Mouse (Mus musculus): ENCODE results near the gene Dtnb.
A peak's percentile ranks its signal among the peaks of the same experiment; 100 is the strongest.

The Dtnb gene

DNA sequence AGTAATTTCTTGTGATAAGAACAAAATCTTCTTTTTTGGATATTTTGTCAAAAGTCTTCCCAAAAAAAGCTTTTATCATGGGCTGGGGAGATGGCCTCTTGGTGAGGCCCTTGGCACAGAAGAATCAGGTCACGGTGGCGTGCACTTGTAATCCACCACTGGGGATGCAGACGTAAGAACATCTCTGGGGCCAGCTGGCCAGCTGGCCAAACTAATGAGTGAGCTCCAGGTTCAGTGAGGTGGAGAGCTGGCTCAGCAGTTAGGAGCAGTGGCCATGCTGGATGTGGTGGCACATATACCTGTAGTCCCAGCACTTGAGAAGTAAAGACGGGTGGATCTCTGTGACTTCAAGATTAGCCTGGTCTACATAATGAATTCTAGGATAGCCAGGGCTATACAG lies 196.2 kb downstream of the Dtnb start:
- TF ChIP-seq CTCF (conservative IDR thresholded peaks at IDR 0.05; ENCODE audit: low read length), result no peak
- Histone ChIP-seq H3K9me3 (ENCODE audit: low read length) (no peaks in the 10 kb centered on the region), H3K36me3 (ENCODE audit: insufficient read depth, low read length) (peaks cover 15% of the 10 kb centered on the region), H3K4me1 (replicated peaks; ENCODE audit: low read depth, low read length) (0 out of 2 replicates have a peak, but pooled peaks cover 3% of the 10 kb centered on the region), H3K27me3 (ENCODE audit: insufficient read depth, low read length) (no peaks in the 10 kb centered on the region), H3K4me3 (replicated peaks; ENCODE audit: low read length) (no peak overlapping the region)

DNA sequence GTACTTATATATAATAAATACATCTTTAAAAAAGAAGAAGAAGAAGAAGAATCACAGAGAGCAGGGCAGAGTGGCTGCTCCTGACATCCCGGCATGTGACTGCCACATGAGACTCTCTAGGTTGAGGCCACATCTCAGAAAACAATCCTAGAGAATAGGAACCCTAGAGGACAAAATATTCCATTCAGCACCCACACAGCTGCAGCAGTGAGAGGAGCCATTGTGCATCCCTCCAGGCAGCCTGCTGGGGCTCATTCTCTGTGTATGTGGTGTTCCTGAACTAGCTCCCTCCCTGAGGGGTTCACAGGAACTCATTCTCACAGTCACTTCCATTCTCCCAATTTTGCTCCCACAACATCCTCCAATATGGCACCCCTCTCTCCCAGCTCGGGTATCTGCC lies 198.4 kb downstream of the Dtnb start:
- no peak for TF ChIP-seq CTCF (conservative IDR thresholded peaks at IDR 0.05; ENCODE audit: low read length)
- TF ChIP-seq NANOG (IDR thresholded peaks at IDR 0.05; ENCODE audit: borderline replicate concordance, low read length), result no peak
- no peak for TF ChIP-seq POU5F1 (IDR thresholded peaks at IDR 0.05; ENCODE audit: borderline replicate concordance, low read length)

DNA sequence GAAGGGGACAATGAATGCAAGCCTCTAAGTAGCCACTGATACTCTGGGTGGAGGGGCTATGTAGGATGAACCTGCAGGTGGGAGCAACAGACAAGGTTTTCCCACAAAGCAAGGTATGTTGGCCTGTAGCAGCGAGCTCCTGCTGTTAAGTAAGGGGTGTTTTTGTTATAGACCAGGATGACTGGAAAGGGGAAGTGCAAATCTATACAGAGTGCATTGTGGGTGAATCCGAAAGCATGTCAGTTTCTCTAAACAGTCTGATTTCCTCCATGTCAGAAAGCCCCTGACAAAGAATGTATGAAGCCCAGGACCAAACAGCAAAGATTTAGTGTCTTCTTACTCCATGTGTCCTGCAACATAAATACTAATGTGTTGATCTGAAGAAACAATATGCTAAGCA lies 198.9 kb downstream of the Dtnb start:
- H3K27me3 ChIP-seq (ENCODE audit: insufficient read depth, low read length), result no peaks in the 10 kb centered on the region
- H3K4me1 ChIP-seq (replicated peaks; ENCODE audit: low read depth, low read length), result peaks cover 9% of the 10 kb centered on the region
- TF ChIP-seq NANOG (IDR thresholded peaks at IDR 0.05; ENCODE audit: borderline replicate concordance, low read length) (no peak), CTCF (conservative IDR thresholded peaks at IDR 0.05; ENCODE audit: low read length) (no peak), POU5F1 (IDR thresholded peaks at IDR 0.05; ENCODE audit: borderline replicate concordance, low read length) (no peak)
- H3K4me3 ChIP-seq (replicated peaks; ENCODE audit: low read length), result no peak overlapping the region
- no peaks in the 10 kb centered on the region for H3K9me3 ChIP-seq (ENCODE audit: low read length)
- peaks cover 30% of the 10 kb centered on the region for H3K36me3 ChIP-seq (ENCODE audit: insufficient read depth, low read length)

More for the DNA sequence above, 198.4 kb downstream of the Dtnb start:
- peaks cover 25% of the 10 kb centered on the region for H3K36me3 ChIP-seq (ENCODE audit: insufficient read depth, low read length)
- peaks cover 4% of the 10 kb centered on the region; the same call in 1 of the 2 replicates for H3K4me1 ChIP-seq (replicated peaks; ENCODE audit: low read depth, low read length)
- no peaks in the 10 kb centered on the region for H3K9me3 ChIP-seq (ENCODE audit: low read length)
- no peak overlapping the region for H3K4me3 ChIP-seq (replicated peaks; ENCODE audit: low read length)
- H3K27me3 ChIP-seq (ENCODE audit: insufficient read depth, low read length), result no peaks in the 10 kb centered on the region

DNA sequence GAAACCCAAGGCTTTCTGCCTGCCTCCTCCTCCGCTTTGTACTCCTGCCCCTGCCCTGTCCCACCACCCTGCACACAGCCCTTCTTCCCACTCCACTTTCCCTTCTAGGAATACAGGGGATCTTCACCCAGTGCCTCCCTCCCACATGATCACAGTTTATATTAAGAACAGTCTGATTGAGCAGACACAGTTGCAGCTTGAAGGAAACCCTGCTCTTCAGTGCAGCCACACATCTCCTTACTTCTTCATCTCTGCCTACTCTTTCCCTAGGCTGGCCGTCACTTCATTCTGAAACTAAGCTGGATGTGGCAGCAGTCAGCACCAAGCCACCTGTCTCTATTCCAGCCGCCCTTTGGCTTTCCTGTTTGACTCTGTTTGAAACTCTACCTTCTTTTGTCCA lies 201.5 kb downstream of the Dtnb start:
- no peaks in the 10 kb centered on the region for H3K9me3 ChIP-seq (ENCODE audit: low read length)
- H3K36me3 ChIP-seq (ENCODE audit: insufficient read depth, low read length), result peaks cover 35% of the 10 kb centered on the region
- TF ChIP-seq NANOG (IDR thresholded peaks at IDR 0.05; ENCODE audit: borderline replicate concordance, low read length) (no peak), POU5F1 (IDR thresholded peaks at IDR 0.05; ENCODE audit: borderline replicate concordance, low read length) (no peak), CTCF (conservative IDR thresholded peaks at IDR 0.05; ENCODE audit: low read length) (no peak)
- no peak overlapping the region for H3K4me3 ChIP-seq (replicated peaks; ENCODE audit: low read length)
- H3K27me3 ChIP-seq (ENCODE audit: insufficient read depth, low read length), result no peaks in the 10 kb centered on the region
- peaks cover 33% of the 10 kb centered on the region for H3K4me1 ChIP-seq (replicated peaks; ENCODE audit: low read depth, low read length)

DNA sequence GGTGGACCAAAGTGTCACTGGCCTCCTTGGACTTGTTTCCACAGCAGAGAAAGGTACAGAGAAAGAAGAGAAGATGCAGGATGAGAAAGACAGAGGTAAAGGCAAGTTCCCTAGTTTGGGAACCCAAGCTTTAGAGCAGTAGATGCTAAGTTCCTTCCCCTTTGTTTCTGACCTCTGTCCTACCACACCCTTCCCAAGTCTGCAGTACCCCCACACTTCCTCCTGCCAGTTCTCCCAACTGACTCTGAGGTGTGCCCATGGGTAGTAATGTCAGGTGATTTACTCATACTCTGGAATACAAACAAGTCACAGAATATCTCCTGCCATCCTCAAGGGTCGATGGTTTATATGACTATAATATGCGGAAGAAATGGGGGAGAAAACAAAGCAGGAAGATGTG lies 203.8 kb downstream of the Dtnb start:
- H3K27me3 ChIP-seq (ENCODE audit: insufficient read depth, low read length), result no peaks in the 10 kb centered on the region
- no peak overlapping the region for H3K4me3 ChIP-seq (replicated peaks; ENCODE audit: low read length)
- peaks cover 53% of the 10 kb centered on the region for H3K4me1 ChIP-seq (replicated peaks; ENCODE audit: low read depth, low read length)
- peaks cover 42% of the 10 kb centered on the region for H3K36me3 ChIP-seq (ENCODE audit: insufficient read depth, low read length)
- TF ChIP-seq POU5F1 (IDR thresholded peaks at IDR 0.05; ENCODE audit: borderline replicate concordance, low read length) (no peak), CTCF (conservative IDR thresholded peaks at IDR 0.05; ENCODE audit: low read length) (no peak), NANOG (IDR thresholded peaks at IDR 0.05; ENCODE audit: borderline replicate concordance, low read length) (no peak)
- no peaks in the 10 kb centered on the region for H3K9me3 ChIP-seq (ENCODE audit: low read length)

DNA sequence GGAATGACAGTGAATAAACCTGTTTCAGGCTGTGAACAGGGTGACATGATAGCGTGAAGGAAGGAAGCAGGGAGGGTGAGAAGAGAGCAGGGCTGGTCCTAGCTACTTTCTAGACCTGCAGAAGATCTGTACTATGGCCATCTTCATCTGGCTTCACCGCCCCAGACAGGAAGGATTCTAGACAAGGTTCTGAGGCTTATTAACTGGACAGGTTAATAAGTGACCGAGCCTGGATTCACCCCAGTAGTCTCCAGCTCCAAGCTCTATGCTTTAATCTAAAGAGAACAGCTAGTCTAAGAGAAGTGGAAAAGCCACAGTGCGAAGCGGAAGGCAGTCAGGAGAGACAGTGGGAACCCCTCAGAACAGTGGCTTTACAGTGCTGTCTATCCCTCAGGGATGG lies 205.5 kb downstream of the Dtnb start:
- no peaks in the 10 kb centered on the region for H3K27me3 ChIP-seq (ENCODE audit: insufficient read depth, low read length)
- H3K4me3 ChIP-seq (replicated peaks; ENCODE audit: low read length), result no peak overlapping the region
- H3K36me3 ChIP-seq (ENCODE audit: insufficient read depth, low read length), result peaks cover 38% of the 10 kb centered on the region
- H3K9me3 ChIP-seq (ENCODE audit: low read length), result no peaks in the 10 kb centered on the region
- peaks cover 69% of the 10 kb centered on the region for H3K4me1 ChIP-seq (replicated peaks; ENCODE audit: low read depth, low read length)
- TF ChIP-seq CTCF (conservative IDR thresholded peaks at IDR 0.05; ENCODE audit: low read length), result no peak
- no peak for TF ChIP-seq POU5F1 (IDR thresholded peaks at IDR 0.05; ENCODE audit: borderline replicate concordance, low read length)
- TF ChIP-seq NANOG (IDR thresholded peaks at IDR 0.05; ENCODE audit: borderline replicate concordance, low read length), result no peak

DNA sequence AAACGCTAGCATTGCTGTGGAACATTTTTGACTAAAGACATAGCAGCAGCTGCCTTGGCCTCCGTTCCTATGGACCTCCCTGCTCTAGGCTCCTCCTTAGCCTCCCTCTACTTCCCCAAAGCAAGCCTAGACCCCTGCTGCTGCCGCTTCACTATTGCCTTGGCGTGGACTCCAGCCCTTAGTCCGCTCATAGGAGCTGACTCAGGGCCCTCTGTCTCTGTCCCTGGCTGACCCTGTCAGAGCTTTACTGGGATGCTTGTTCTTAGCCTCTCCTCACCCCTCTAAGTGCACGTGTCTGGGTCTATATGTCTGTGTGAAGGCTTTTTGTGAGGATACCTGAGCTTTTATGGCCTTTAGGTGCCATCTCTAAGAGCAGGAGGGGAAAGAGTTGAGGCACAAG lies 206.1 kb downstream of the Dtnb start:
- Histone ChIP-seq H3K4me1 (replicated peaks; ENCODE audit: low read depth, low read length) (peaks cover 75% of the 10 kb centered on the region), H3K9me3 (ENCODE audit: low read length) (no peaks in the 10 kb centered on the region), H3K27me3 (ENCODE audit: insufficient read depth, low read length) (no peaks in the 10 kb centered on the region), H3K4me3 (replicated peaks; ENCODE audit: low read length) (no peak overlapping the region), H3K36me3 (ENCODE audit: insufficient read depth, low read length) (peaks cover 32% of the 10 kb centered on the region)
- no peak for TF ChIP-seq NANOG (IDR thresholded peaks at IDR 0.05; ENCODE audit: borderline replicate concordance, low read length)
- no peak for TF ChIP-seq CTCF (conservative IDR thresholded peaks at IDR 0.05; ENCODE audit: low read length)
- TF ChIP-seq POU5F1 (IDR thresholded peaks at IDR 0.05; ENCODE audit: borderline replicate concordance, low read length), result no peak

DNA sequence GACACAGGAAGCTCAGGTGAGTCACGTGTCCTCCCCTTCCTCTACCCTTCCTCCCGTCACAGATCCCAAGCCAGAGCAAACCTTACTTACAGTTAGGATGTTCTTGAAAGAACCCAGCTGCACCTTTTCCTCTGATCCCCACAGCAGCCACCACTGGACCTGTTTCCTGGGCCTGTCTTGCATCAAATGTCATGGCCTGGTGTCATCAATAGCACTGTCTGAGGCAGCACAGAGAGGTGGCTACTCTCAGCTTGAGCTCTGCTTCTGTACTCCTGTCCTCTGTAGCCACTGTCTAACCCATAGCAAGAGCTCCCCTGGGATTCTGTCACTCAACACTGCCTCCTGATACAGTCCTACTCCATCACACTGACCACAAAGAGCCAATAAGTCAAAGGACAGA lies 207.5 kb downstream of the Dtnb start:
- no peak overlapping the region for H3K4me3 ChIP-seq (replicated peaks; ENCODE audit: low read length)
- TF ChIP-seq CTCF (conservative IDR thresholded peaks at IDR 0.05; ENCODE audit: low read length) (no peak), POU5F1 (IDR thresholded peaks at IDR 0.05; ENCODE audit: borderline replicate concordance, low read length) (no peak), NANOG (IDR thresholded peaks at IDR 0.05; ENCODE audit: borderline replicate concordance, low read length) (no peak)
- H3K4me1 ChIP-seq (replicated peaks; ENCODE audit: low read depth, low read length), result peaks cover 83% of the 10 kb centered on the region

DNA sequence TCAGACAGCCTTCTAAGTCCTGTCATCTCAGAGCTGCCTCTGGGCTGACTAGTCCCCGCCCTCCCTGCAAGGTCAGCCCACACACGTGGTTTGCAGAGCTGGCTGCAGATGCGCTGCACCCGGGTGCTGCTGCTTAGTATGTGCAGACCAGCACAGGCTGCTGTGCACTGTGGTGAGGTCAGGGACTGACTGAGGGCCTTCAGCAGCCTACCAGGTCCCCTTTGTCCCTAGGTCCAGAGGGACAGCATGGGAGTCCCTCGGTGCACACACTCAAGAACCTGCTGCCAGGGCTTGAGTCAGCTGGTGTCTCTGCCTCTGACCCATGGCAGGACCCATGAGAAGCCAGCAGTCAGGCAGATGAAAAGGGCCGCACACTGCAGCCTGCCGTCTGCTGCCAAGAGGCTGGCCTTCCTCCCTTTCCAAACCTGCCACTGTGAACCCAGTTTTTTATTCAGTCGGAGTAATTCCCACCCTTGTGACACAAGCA lies 208.3 kb downstream of the Dtnb start:
- TF ChIP-seq CTCF (conservative IDR thresholded peaks at IDR 0.05; ENCODE audit: low read length), result no peak
- no peak for TF ChIP-seq NANOG (IDR thresholded peaks at IDR 0.05; ENCODE audit: borderline replicate concordance, low read length)
- TF ChIP-seq POU5F1 (IDR thresholded peaks at IDR 0.05; ENCODE audit: borderline replicate concordance, low read length), result no peak
- Histone ChIP-seq H3K4me3 (replicated peaks; ENCODE audit: low read length) (peak overlapping the region; percentile 43), H3K4me1 (replicated peaks; ENCODE audit: low read depth, low read length) (peaks cover 91% of the 10 kb centered on the region), H3K36me3 (ENCODE audit: insufficient read depth, low read length) (peaks cover 17% of the 10 kb centered on the region), H3K27me3 (ENCODE audit: insufficient read depth, low read length) (no peaks in the 10 kb centered on the region), H3K9me3 (ENCODE audit: low read length) (no peaks in the 10 kb centered on the region)

More for the DNA sequence above, 207.5 kb downstream of the Dtnb start:
- Histone ChIP-seq H3K36me3 (ENCODE audit: insufficient read depth, low read length) (peaks cover 19% of the 10 kb centered on the region), H3K27me3 (ENCODE audit: insufficient read depth, low read length) (no peaks in the 10 kb centered on the region), H3K9me3 (ENCODE audit: low read length) (no peaks in the 10 kb centered on the region)
